Mouse (Mus musculus) liver, embryonic 14.5 days (tissue): ENCODE measurements at regions not wholly inside any gene's neighbourhood (a gene's known extent, or its start where the extent isn't known, plus 50 kb on each side); places are given as distances from the start of the nearest gene placed in this dataset.

Experiments
- CTCF ChIP-seq: IDR thresholded peaks from 2 replicates; pipeline ENCODE4 v1.5.1; 2016; ENCODE audit warnings: antibody characterized with exemption, low read depth, control low read depth
- EP300 ChIP-seq: IDR thresholded peaks from 2 replicates; pipeline ENCODE4 v1.6.1; 2016; ENCODE audit warnings: antibody characterized with exemption, low read depth

DNA sequence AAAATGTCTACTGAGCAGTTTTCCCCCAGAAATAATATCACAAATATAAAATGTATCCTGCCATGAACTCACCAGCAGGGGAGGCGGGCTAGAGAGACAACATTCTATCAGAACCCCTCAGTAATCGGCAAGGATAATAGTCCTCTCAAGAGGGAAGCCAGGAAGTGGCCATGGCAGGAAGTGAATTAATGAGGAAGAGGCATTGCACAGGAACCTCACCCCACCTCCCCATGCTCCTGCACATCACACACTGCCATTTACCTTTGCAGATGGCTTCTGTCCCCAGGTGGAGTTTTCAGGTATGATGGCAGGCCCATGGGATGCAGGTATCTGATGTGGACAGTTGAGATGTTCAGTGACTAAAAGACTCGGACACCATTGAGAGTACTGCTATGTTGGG is 185.9 kb upstream of the Tgfbr2 start:
- no peak for TF ChIP-seq CTCF
- TF ChIP-seq EP300 = no peak
